Mouse (Mus musculus) C2C12 (cell line): ENCODE measurements at regions not wholly inside any gene's neighbourhood (a gene's known extent, or its start where the extent isn't known, plus 50 kb on each side); places are given as distances from the start of the nearest gene placed in this dataset.
A peak's percentile ranks its signal among the peaks of the same experiment; 100 is the strongest.

Source experiments
- CEBPB ChIP-seq: IDR thresholded peaks from one replicate; pipeline ENCODE4 v1.6.1; 2011; ENCODE audit warnings: low read depth, mild to moderate bottlenecking, control low read depth, moderate library complexity
- CTCF ChIP-seq: IDR thresholded peaks from one replicate; pipeline ENCODE4 v1.5.1; 2011; ENCODE audit not compliant: control insufficient read depth, insufficient read depth, insufficient read length
- MAX ChIP-seq: IDR thresholded peaks from one replicate; pipeline ENCODE4 v1.6.1; 2011; ENCODE audit warnings: mild to moderate bottlenecking, control low read depth
- MYOD1 ChIP-seq: IDR thresholded peaks from one replicate; pipeline ENCODE4 v1.6.1; 2011; ENCODE audit warnings: low read depth; ENCODE audit not compliant: control insufficient read depth, insufficient read length
- MYOG ChIP-seq: IDR thresholded peaks from one replicate; pipeline ENCODE4 v1.6.1; 2011; ENCODE audit not compliant: control insufficient read depth, insufficient read length; ENCODE audit errors: extremely low read depth
- USF1 ChIP-seq: IDR thresholded peaks from one replicate; pipeline ENCODE4 v1.6.1; 2011; ENCODE audit warnings: low read depth, mild to moderate bottlenecking, control low read depth, moderate library complexity

- TF ChIP-seq MAX (peak; percentile 86), CTCF (no peak), USF1 (no peak), CEBPB (peak; percentile 14), MYOD1 (peak; percentile 99), MYOG (no peak)
These were observed 122.8 kb downstream of the Zfp706 start for GRCm38 (mm10) chr15:36884671-36885365.
